ENCODE assay signal across 8 mouse cellular contexts in genomic region chr3:79884761-79885189, GRCm38 (mm10). TPM values are rescaled to one million over a fixed set of nuclear protein-coding genes. Genes with fewer than 3 reads are reported as not detected.
DNase-seq lines count a peak whose midpoint lies in the region; ATAC-seq and TF ChIP-seq lines count a peak whose summit lies in the region.

No protein-coding gene starts in this region.

- peak; percentile 53; the same call in 1 of the 2 replicates for ATAC-seq in kidney, embryonic 14.5 days (ENCODE audit: low FRiP score, low TSS enrichment)

- H3ac ChIP-seq in myocyte (ENCODE audit: control insufficient read depth, insufficient read length), result no peak overlapping the region

- intact Hi-C loops in gastrocnemius, postnatal 36 days (cut with DNase I), result loop anchor here (1.0 kb wide), 1 partner anchor 174 kb away; no protein-coding TSS in a partner anchor

- TF ChIP-seq POLR2A in liver, adult 2 months (IDR thresholded peaks at IDR 0.05; ENCODE audit: extremely low read depth, insufficient read depth, low read length), result no peak
- no peak for TF ChIP-seq POLR2A in myocyte (IDR thresholded peaks at IDR 0.05; ENCODE audit: insufficient read length, low read depth)

- H3K9me3 ChIP-seq in kidney, embryonic 14.5 days (ENCODE audit: control insufficient read depth, low read length), result no peaks in the 10 kb centered on the region

- peak; percentile 60 for DNase-seq in kidney, adult 18-20 months
- DNase-seq in kidney, adult 11 months, result no peak
- DNase-seq in c-Kit-positive CD71-positive TER-119-negative erythroid progenitor cells, embryonic 14.5 days (ENCODE audit: low read depth), result peak; percentile 33
- peak; percentile 42 to 44 for DNase-seq in gastrocnemius, postnatal 36 days
- no peak for DNase-seq in liver, adult 2 months (ENCODE audit: extremely low read depth, low read depth, low spot score)
- DNase-seq in thymus, postnatal 14 days, result peak; percentile 19

- peak overlapping the region; percentile 83; the same call in 1 of the 2 replicates for H3K27ac ChIP-seq in kidney, embryonic 14.5 days (ENCODE audit: low read depth, low read length)
- H3K27ac ChIP-seq in liver, adult 2 months (replicated peaks; ENCODE audit: insufficient read depth, low read depth, low read length), result no peak overlapping the region

- no peaks in the 10 kb centered on the region for H3K27me3 ChIP-seq in kidney, embryonic 14.5 days (ENCODE audit: control insufficient read depth, insufficient read depth, low read length)
- peaks cover 6% of the 10 kb centered on the region; the same call in 1 of the 2 replicates for H3K27me3 ChIP-seq in liver, adult 2 months (ENCODE audit: control insufficient read depth, insufficient read depth, low read length)
- no peaks in the 10 kb centered on the region for H3K27me3 ChIP-seq in myocyte (ENCODE audit: control insufficient read depth, insufficient read depth, insufficient read length)

- 9% methylated on average over 9 of the region's 9 CpGs for WGBS in kidney, embryonic 14.5 days
- 20% methylated on average over 9 of the region's 9 CpGs for WGBS in liver, adult 2 months

- no peaks in the 10 kb centered on the region for H3K79me2 ChIP-seq in liver, adult 2 months (ENCODE audit: control insufficient read depth, insufficient read depth, low read length)
- no peaks in the 10 kb centered on the region for H3K79me2 ChIP-seq in myocyte (ENCODE audit: control insufficient read depth, insufficient read depth)

- peaks cover 13% of the 10 kb centered on the region for H3K4me1 ChIP-seq in kidney, embryonic 14.5 days (ENCODE audit: control insufficient read depth, insufficient read depth, low read length)
- 0 out of 2 replicates have a peak, but pooled peaks cover 3% of the 10 kb centered on the region for H3K4me1 ChIP-seq in liver, adult 2 months (ENCODE audit: control insufficient read depth, insufficient read depth, low read length)

- peak overlapping the region; percentile 51 for H3K4me2 ChIP-seq in kidney, embryonic 14.5 days (replicated peaks; ENCODE audit: low read depth, low read length)
- H3K4me2 ChIP-seq in myocyte (ENCODE audit: low read depth), result peak overlapping the region; percentile 85

- no peaks in the 10 kb centered on the region for H3K36me3 ChIP-seq in kidney, embryonic 14.5 days (ENCODE audit: control insufficient read depth, insufficient read depth, low read length)
- no peaks in the 10 kb centered on the region for H3K36me3 ChIP-seq in liver, adult 2 months (ENCODE audit: control insufficient read depth, insufficient read depth, low read length)
- H3K36me3 ChIP-seq in myocyte (ENCODE audit: control insufficient read depth, insufficient read depth), result no peaks in the 10 kb centered on the region

- H3K9ac ChIP-seq in kidney, embryonic 14.5 days (ENCODE audit: low read depth, low read length), result peak overlapping the region; percentile 44; the same call in 1 of the 2 replicates
- H3K9ac ChIP-seq in liver, adult 2 months (ENCODE audit: low read depth, low read length), result no peak overlapping the region

- peak; percentile 50; the same call in 1 of the 2 replicates for TF ChIP-seq CTCF in liver, adult 2 months (IDR thresholded peaks at IDR 0.05; ENCODE audit: low read depth, low read length)

- H3K4me3 ChIP-seq in kidney, embryonic 14.5 days (ENCODE audit: low read length), result peak overlapping the region; percentile 31
- H3K4me3 ChIP-seq in liver, adult 2 months (ENCODE audit: insufficient read depth, low read depth, low read length), result no peak overlapping the region
- peak overlapping the region; percentile 25 for H3K4me3 ChIP-seq in myocyte

TF ChIP-seq in myocyte, 11 proteins besides CTCF, POLR2A, EP300 and RAD21:
- no peak for TF ChIP-seq REST (IDR thresholded peaks at IDR 0.05; ENCODE audit: insufficient read depth, insufficient read length)
- TF ChIP-seq POLR2AphosphoS2 (IDR thresholded peaks at IDR 0.05; ENCODE audit: insufficient read length, low read depth), result no peak
- no peak for TF ChIP-seq USF1 (IDR thresholded peaks at IDR 0.05; ENCODE audit: low read depth)
- no peak for TF ChIP-seq CEBPB (IDR thresholded peaks at IDR 0.05; ENCODE audit: insufficient read depth, poor library complexity, severe bottlenecking)
- TF ChIP-seq MYOG (IDR thresholded peaks at IDR 0.05; ENCODE audit: control insufficient read depth in 1 of 3, insufficient read depth in 1 of 3, insufficient read length in 2 of 3, low read depth in 2 of 3), result no peak
- TF ChIP-seq MAX (IDR thresholded peaks at IDR 0.05; ENCODE audit: low read depth), result no peak
- no peak for TF ChIP-seq TCF3 (IDR thresholded peaks at IDR 0.05; ENCODE audit: insufficient read length, low read depth)
- TF ChIP-seq SRF (IDR thresholded peaks at IDR 0.05; ENCODE audit: control insufficient read depth, insufficient read length, low read depth), result no peak
- no peak for TF ChIP-seq MYOD1 (IDR thresholded peaks at IDR 0.05; ENCODE audit: control insufficient read depth in 1 of 3, insufficient read length in 2 of 3, low read depth in 2 of 3)
- no peak for TF ChIP-seq TCF12 (IDR thresholded peaks at IDR 0.05; ENCODE audit: insufficient read depth, poor library complexity, severe bottlenecking)
- no peak for TF ChIP-seq E2F4 (IDR thresholded peaks at IDR 0.05; ENCODE audit: insufficient read depth)

RNA-seq across cellular contexts. Expression of gene Fam198b, which starts 0.4 kb away (rescaled TPM):
- total RNA-seq in gastrocnemius, postnatal 36 days (2021), result 1 to 10 TPM; 7.6 to 8.4 TPM
- 8.3 and 10.7 TPM in 2 replicates for polyA plus RNA-seq in kidney, embryonic 14.5 days (2014; fragmentation: Nextera tagmentation; extraction: Ambion mirVana)
- 0.37 and 0.94 TPM in 2 replicates for total RNA-seq in liver, adult 2 months (2014; rRNA removed)
- 0.12 and 0.17 TPM in 2 replicates for polyA plus RNA-seq in liver, adult 2 months (2012; rRNA removed)
- 1.8 TPM for polyA plus RNA-seq in myocyte (2012; fragmentation: generic; extraction: Trizol)

RNA-seq across cellular contexts. Expression of gene Tmem144, which starts 32.2 kb away (rescaled TPM):
- 1 to 10 TPM; 1.3 TPM for total RNA-seq in gastrocnemius, postnatal 36 days (2021)
- 4.7 and 5.4 TPM in 2 replicates for polyA plus RNA-seq in kidney, embryonic 14.5 days (2014; fragmentation: Nextera tagmentation; extraction: Ambion mirVana)
- 3.6 and 4.5 TPM in 2 replicates for total RNA-seq in liver, adult 2 months (2014; rRNA removed)
- 1.7 and 2.0 TPM in 2 replicates for polyA plus RNA-seq in liver, adult 2 months (2012; rRNA removed)
- 0.92 TPM for polyA plus RNA-seq in myocyte (2012; fragmentation: generic; extraction: Trizol)

Comparison
In these comparisons a context has a peak if more than half of its experiments do, and no peak if none do; other contexts are left out.
1. DNase-seq: peak in kidney, adult 18-20 months (single experiment), c-Kit-positive CD71-positive TER-119-negative erythroid progenitor cells, embryonic 14.5 days (single experiment), gastrocnemius, postnatal 36 days (2 of 2) and thymus, postnatal 14 days (single experiment); none in kidney, adult 11 months (single experiment) and liver, adult 2 months (single experiment).